ENCODE assay signal across 17 mouse cellular contexts in the genomic region with DNA sequence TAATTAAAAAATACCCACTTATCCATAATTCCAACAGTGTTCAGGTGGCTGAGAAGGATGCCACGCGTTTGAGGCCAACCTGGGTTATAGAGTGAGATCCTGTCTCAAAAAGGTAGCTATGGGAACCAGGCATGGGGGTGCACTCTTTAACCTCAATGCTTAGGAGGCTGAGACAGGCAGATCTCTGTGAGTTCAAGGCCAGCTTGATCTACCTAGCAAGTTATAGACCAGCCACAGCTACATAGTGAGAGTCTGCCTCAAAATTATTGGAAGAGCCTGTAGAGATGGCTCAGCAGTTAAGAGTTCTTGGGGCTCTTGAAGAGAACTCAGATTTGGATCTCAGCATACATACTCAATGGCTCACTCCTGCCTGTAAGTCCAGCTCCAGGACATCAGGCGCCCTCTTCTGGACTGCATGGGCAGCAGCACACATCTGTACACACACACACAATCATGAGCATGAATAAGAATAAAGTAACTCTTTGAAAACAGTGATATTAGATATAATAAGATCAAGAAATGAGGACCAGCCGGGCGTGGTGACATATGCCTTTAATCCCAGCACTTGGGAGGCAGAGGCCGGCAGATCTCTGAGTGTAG. TPM values are rescaled to one million over a fixed set of nuclear protein-coding genes. Genes with fewer than 3 reads are reported as not detected.
DNase-seq lines count a peak whose midpoint lies in the region; ATAC-seq and TF ChIP-seq lines count a peak whose summit lies in the region.
"Had no signal": no experiment of that assay in that cellular context is flagged by ENCODE, and none has a peak within 500 bp of the region (broad histone marks: within the 10 kb centered on the region; RNA-seq: fewer than 3 reads in every experiment).

No protein-coding gene starts in this region.

- no peak for DNase-seq in gastrocnemius, adult 2 months
- no peak for DNase-seq in gastrocnemius, postnatal 25 days
- DNase-seq in liver, adult 2 months (ENCODE audit: extremely low read depth, low read depth, low spot score): no peak
- peak; percentile 47 for DNase-seq in thymus, postnatal 14 days
- DNase-seq in thymus, adult 18-20 months: no peak
- DNase-seq in cerebellum, postnatal 36 days: no peak
- DNase-seq: B cell, adult 2 months; gastrocnemius, postnatal 36 days; kidney, adult 18-20 months; kidney, postnatal 25 days; left cerebral cortex, postnatal 4 days had no signal

- no peak for TF ChIP-seq POLR2A in liver, adult 2 months (IDR thresholded peaks at IDR 0.05; ENCODE audit: extremely low read depth, insufficient read depth, low read length)

- no peak overlapping the region for H3K9ac ChIP-seq in liver, adult 2 months (ENCODE audit: low read depth, low read length)
- no peak overlapping the region for H3K9ac ChIP-seq in liver, embryonic 12.5 days
- H3K9ac ChIP-seq in midbrain, embryonic 13.5 days (replicated peaks): no peak overlapping the region
- H3K9ac ChIP-seq: embryonic facial prominence, embryonic 12.5 days; heart, embryonic 15.5 days; hindbrain, embryonic 14.5 days; neural tube, embryonic 13.5 days had no signal

- no peaks in the 10 kb centered on the region for H3K27me3 ChIP-seq in liver, adult 2 months (ENCODE audit: control insufficient read depth, insufficient read depth, low read length)
- H3K27me3 ChIP-seq in liver, embryonic 12.5 days (replicated peaks): no peaks in the 10 kb centered on the region
- no peaks in the 10 kb centered on the region for H3K27me3 ChIP-seq in midbrain, embryonic 13.5 days
- H3K27me3 ChIP-seq: embryonic facial prominence, embryonic 12.5 days; heart, embryonic 15.5 days; neural tube, embryonic 13.5 days had no signal

- peaks cover 5% of the 10 kb centered on the region; the same call in 1 of the 2 replicates for H3K9me3 ChIP-seq in liver, embryonic 12.5 days (replicated peaks)
- no peaks in the 10 kb centered on the region for H3K9me3 ChIP-seq in midbrain, embryonic 13.5 days
- H3K9me3 ChIP-seq: embryonic facial prominence, embryonic 12.5 days; heart, embryonic 15.5 days had no signal

- intact Hi-C loops in gastrocnemius, adult 2 months (cut with DNase I): loop anchor here (2.0 kb wide), 1 partner anchor 90 kb away; no protein-coding TSS in a partner anchor

- H3K4me2 ChIP-seq in liver, embryonic 12.5 days: no peak overlapping the region
- H3K4me2 ChIP-seq in midbrain, embryonic 13.5 days (replicated peaks): no peak overlapping the region
- H3K4me2 ChIP-seq: embryonic facial prominence, embryonic 12.5 days; heart, embryonic 15.5 days; hindbrain, embryonic 14.5 days; neural tube, embryonic 13.5 days had no signal

- no peak overlapping the region for H3K4me3 ChIP-seq in gastrocnemius, adult 2 months
- no peak overlapping the region for H3K4me3 ChIP-seq in liver, adult 2 months (ENCODE audit: insufficient read depth, low read depth, low read length)
- H3K4me3 ChIP-seq in liver, embryonic 12.5 days: no peak overlapping the region
- no peak overlapping the region for H3K4me3 ChIP-seq in midbrain, embryonic 13.5 days (replicated peaks)
- H3K4me3 ChIP-seq: embryonic facial prominence, embryonic 12.5 days; heart, embryonic 15.5 days; neural tube, embryonic 13.5 days had no signal

- no peak overlapping the region for H3K27ac ChIP-seq in gastrocnemius, adult 2 months
- no peak overlapping the region for H3K27ac ChIP-seq in liver, adult 2 months (replicated peaks; ENCODE audit: insufficient read depth, low read depth, low read length)
- H3K27ac ChIP-seq in liver, embryonic 12.5 days: no peak overlapping the region
- H3K27ac ChIP-seq in midbrain, embryonic 13.5 days: no peak overlapping the region
- H3K27ac ChIP-seq: embryonic facial prominence, embryonic 12.5 days; heart, embryonic 15.5 days; hindbrain, embryonic 14.5 days; neural tube, embryonic 13.5 days had no signal

- ATAC-seq in liver, embryonic 12.5 days: no peak
- no peak for ATAC-seq in midbrain, embryonic 13.5 days

- 95% methylated on average over 6 of the region's 6 CpGs for WGBS in liver, adult 2 months
- 80% methylated on average over 6 of the region's 6 CpGs for WGBS in liver, embryonic 12.5 days (ENCODE audit: insufficient replicate concordance)
- 92% methylated on average over 6 of the region's 6 CpGs for WGBS in midbrain, embryonic 13.5 days

- H3K4me1 ChIP-seq in liver, adult 2 months (ENCODE audit: control insufficient read depth, insufficient read depth, low read length): no peaks in the 10 kb centered on the region
- 0 out of 2 replicates have a peak, but pooled peaks cover 3% of the 10 kb centered on the region for H3K4me1 ChIP-seq in liver, embryonic 12.5 days
- no peaks in the 10 kb centered on the region for H3K4me1 ChIP-seq in midbrain, embryonic 13.5 days (replicated peaks)
- H3K4me1 ChIP-seq: embryonic facial prominence, embryonic 12.5 days; heart, embryonic 15.5 days; neural tube, embryonic 13.5 days had no signal

- no peaks in the 10 kb centered on the region for H3K79me2 ChIP-seq in liver, adult 2 months (ENCODE audit: control insufficient read depth, insufficient read depth, low read length)

- TF ChIP-seq CTCF in gastrocnemius, adult 2 months (IDR thresholded peaks at IDR 0.05): peak; percentile 41
- TF ChIP-seq CTCF in liver, adult 2 months (IDR thresholded peaks at IDR 0.05; ENCODE audit: low read depth, low read length): peak; percentile 57

- no peaks in the 10 kb centered on the region for H3K36me3 ChIP-seq in liver, adult 2 months (ENCODE audit: control insufficient read depth, insufficient read depth, low read length)
- H3K36me3 ChIP-seq in liver, embryonic 12.5 days: no peaks in the 10 kb centered on the region
- no peaks in the 10 kb centered on the region for H3K36me3 ChIP-seq in midbrain, embryonic 13.5 days
- H3K36me3 ChIP-seq: embryonic facial prominence, embryonic 12.5 days; heart, embryonic 15.5 days; neural tube, embryonic 13.5 days had no signal

RNA-seq across cellular contexts. Expression of gene Gtf2ird1, which starts 18.6 kb away (rescaled TPM):
- 10 to 100 TPM; 14.6 to 21.5 TPM for total RNA-seq in gastrocnemius, adult 2 months (2021)
- 1 to 10 TPM; 9.6 to 9.9 TPM for total RNA-seq in gastrocnemius, postnatal 25 days (2021)
- 6.5 and 14.8 TPM in 2 replicates for total RNA-seq in liver, adult 2 months (2014; rRNA removed)
- polyA plus RNA-seq in liver, adult 2 months (2012; rRNA removed): 14.9 and 15.3 TPM in 2 replicates
- 23.5 and 26.4 TPM in 2 replicates for polyA plus RNA-seq in liver, embryonic 12.5 days (2016; fragmentation: Nextera tagmentation; extraction: Ambion mirVana)
- 89.6 and 96.6 TPM in 2 replicates for polyA plus RNA-seq in midbrain, embryonic 13.5 days (2015; fragmentation: Nextera tagmentation; extraction: Ambion mirVana)
